Mouse (Mus musculus): Measurements from ENCODE around the gene Ezh1.

The Ezh1 gene

GRCm38 (mm10) chr11:101179306-101179705, 47.0 kb downstream of the Ezh1 start:
- DNase-seq: no peak

DNA sequence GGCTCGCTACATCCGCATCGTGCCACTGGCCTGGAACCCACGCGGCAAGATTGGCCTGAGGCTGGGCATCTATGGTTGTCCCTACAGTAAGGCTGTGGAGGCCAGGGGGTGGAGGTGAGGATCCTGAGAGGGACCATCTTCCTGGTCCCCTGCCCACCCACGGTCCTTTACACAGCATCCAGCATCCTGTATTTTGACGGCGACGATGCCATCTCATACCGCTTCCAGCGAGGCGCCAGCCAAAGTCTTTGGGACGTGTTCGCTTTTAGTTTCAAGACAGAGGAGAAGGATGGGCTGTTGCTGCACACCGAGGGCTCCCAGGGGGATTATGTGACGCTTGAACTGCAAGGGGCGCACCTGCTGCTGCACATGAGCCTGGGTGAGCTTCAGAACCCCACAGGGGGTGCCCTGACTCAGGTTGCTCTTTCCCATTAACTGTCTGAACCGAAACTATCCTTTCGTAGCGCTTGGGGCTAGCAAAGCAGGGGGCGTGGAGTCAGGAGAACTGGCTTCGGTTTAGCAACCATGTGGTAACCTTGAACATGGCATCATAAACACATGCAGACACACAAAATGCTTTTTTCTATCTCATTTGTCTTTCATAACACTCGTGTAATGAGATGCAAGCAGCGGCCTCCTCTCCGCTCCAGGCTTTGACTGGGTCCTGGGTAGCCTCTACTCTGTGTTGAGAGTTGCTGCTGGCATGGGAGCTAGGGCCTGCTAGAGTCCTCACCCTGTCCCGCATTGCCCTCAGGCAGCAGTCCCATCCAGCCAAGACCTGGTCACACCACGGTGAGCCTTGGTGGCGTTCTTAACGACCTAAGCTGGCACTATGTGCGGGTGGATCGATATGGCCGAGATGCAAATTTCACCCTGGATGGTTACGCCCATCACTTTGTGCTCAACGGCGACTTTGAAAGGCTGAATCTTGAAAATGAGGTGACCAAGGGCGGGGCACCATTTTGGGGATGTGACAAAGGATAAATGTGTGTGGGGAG, 47.9 kb downstream of the Ezh1 start:
- DNase-seq: no peak

DNA sequence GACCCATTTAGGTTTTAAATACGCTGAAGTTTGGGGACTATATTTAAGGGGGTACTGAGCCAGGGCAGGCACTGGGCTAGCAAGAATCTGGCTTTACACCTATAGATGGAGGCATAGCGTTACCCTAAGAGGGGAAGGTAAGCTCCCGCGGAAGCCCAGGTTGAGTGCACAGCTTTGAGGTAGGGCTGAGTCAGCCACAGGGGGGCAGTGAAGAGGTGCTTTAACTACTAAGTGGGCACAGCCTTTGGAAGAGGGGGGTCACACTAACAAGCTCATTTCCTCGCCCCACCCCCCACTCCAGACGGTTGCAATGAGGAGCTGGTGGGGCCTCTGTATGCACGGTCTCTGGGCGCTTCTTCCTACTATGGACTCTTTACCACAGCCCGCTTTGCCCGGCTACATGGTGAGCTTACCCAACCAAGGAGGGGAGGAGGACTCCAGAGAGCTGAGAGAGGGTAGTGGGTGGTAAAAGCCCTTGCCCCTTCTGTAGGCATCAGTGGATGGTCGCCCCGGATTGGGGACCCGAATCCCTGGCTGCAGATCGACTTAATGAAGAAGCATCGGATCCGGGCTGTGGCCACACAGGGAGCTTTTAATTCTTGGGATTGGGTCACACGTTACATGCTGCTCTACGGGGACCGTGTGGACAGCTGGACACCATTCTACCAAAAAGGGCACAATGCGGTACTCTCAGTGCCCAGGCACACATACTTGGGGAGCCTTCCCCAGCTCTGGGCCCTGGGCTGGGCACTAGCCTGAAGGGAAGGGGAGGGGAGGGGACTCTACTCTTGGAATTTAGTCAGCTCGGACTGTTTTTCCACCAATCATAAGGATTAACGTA, 49.1 kb downstream of the Ezh1 start:
- DNase-seq: peak; percentile 78 to 80

DNA sequence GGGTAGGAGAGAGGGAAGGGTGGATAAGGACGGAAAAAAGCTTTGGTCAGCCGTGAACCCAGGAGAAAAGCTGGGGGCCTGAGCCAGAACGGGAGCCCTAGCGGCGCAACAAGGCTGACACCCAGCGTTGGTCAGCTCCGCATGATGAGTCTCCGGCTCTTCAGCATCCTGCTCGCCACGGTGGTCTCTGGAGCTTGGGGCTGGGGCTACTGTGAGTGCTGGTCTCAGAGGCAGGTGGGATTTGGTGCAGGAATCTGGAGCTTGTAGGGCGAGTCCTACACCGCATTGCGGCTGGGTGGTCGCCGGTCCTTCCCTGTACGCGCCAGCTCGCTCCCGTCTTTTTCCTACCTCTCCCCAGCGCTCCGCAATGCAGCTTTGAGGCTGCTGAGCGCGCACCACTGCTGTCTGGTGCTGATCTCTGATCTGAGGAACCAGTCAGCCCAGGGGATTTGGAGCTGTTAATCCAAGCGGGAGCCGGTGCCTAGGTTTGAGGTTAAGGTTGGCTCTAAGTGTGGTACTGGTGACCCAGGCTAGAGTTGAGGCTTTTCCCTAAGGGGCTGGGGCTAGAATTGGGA, 50.1 kb downstream of the Ezh1 start:
- no peak for DNase-seq

DNA sequence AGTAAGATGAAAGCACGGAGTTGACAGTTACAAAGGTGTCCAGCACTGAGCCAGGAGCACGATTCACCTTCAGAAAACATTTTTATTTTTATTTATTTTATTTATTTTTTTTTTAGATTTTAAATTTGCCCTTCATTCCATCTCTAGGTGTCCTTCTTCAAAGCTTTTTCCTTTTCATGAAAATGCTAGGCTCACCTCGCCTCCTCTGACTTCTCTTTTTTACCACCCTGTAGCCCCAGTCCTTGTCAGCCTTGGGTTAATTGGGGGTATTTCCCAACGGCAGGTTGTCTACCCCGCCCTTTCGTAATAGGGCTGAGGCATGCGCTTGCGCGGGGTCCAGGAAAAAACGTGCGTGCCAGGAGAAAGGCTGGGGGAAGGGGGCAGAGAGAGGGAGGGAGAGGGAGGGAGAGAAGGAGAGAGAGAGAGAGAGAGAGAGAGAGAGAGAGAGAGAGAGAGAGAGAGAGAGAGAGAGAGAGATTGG, 50.6 kb downstream of the Ezh1 start:
- DNase-seq: no peak

- DNase-seq: no peak
These were observed 51.2 kb downstream of the Ezh1 start, which contains the start of gene Ccr10 for GRCm38 (mm10) chr11:101174851-101175628. Gene Ccr10, minus strand, starts transcription at chr11:101175443.

DNA sequence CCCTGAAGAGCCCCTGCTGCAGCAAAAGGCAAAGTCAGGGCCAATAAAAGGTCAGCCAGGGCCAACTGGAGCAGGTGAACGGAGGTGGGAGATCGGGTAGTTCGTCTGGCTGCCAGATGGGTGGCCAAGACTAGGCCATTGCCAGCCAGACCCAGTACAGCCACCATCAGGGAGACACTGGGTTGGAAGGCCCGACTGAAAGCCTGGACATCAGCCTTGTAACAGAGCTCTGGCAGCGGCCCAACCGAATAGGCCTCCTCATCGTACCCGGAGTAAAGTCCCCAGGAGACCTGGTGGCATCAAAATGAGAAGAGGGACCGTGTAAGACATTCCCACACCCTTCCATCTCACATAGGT, 51.9 kb downstream of the Ezh1 start:
- DNase-seq: no peak

- peak; percentile 77 to 81 for DNase-seq
These were observed 52.5 kb downstream of the Ezh1 start for GRCm38 (mm10) chr11:101173631-101174388.

DNA sequence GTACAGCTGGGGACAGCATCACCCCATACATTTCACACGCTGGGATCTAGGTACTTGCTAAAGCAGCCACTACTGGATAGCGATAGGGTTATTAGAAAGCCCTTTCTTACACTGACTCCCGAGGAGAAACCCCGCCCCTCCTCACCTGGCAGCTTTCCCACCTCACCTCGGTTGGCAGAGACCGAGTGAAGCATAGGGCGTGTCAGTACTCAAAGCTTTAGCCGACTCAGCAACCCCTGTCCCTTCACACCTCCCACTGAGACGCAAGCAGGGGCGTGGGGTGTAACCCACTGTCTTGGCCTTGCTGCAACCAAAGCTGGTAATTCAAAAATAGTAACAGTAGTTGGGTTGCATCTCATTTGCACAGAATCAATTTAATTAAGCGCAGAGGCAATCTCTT, 53.2 kb downstream of the Ezh1 start:
- DNase-seq: no peak

DNA sequence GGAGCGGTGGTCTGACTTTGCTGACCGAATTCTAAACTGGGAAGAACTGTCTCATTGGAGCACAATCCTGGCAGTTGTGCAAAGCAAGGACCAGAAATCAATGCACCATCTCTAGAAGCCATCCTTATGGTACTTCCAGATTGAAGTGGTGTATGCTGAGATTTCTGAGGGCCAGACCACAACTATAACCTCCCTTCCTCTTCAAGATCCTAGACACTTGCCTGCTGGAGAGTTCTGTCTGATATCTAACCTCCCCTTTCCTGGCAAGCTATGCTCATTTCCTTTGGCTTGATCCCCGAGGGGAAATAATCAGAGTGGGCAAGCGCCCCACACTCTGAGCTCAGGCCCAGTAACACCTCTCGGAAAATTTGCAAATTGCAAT, 53.8 kb downstream of the Ezh1 start:
- no peak for DNase-seq

DNA sequence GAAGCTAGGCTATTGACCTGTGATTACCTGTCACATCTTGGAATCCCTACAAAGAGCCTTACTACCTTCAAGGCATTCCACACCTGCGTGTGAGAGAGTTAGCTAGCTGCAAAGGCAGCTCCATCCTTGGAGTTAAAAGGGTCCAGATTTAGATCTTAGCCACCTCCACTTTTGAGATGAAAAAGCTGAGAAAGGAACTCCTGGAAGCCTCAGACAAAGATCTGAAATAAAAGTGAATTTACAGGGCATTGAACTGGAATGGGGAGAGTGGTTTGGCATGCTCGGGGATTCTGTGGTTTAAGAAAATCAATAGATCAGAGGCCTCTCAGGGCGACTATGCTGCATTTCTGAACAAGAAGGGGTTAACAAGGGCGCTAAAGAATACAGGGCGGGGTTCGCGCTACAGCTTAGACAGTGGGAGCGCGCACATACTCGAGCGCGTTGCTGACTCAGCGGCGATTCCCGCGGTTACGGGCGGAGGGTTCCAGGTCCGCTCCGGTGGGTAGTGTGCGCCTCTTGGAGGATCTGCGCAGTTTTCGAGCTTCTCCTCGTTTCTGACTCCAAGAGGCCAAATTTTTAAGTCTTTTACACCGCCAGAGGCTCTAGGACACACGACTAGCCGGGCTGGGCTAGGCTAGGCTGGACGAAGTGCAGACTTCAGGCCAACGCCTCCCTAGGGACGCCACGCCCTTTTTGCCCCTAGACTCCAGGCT, 54.4 kb downstream of the Ezh1 start:
- peak; percentile 28 to 43 for DNase-seq

DNA sequence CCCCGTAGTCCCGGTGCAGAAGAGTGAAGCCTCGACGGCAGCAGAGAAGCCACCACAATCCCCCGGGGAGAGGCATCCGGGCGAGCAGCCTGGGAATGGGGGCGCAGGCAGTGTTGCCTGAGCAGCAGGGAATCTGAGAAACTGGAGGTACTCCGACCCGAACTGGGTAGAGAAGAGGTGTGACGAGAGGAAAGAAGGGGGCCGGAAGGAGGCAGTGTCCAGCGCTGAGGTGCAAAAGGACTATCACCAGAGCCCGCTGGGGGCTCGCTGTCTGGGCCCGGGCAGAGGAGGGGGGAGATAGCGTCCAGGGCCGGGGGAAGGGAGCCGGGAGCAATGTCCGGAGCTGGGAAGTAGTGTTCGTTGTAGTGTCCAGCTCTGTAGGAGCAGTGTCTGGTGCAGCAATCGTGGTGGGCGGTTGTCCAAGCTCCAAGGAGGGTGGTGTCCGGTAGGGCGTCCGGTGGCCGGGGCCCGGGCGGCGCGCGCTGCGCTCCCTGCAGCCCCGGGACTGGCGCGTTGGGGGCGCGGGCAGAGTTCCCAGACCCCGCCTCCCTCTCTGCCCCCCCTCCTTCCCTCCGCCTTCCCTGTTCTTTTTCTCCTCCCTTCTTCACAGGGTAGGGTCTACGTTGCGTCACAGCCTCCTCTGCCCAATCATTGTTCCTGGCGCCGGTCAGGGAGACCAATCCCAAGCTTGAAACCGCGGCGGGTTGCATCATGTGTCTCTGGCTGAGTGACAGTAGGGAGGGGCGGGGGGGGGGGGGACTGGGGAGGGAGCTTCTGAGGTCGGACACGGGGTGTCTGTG, 55.3 kb downstream of the Ezh1 start, which contains the start of gene Plekhh3:
Gene Plekhh3, minus strand, starts transcription at position 541 of the 800 bp plus-strand sequence.
- DNase-seq: peak; percentile 76 to 91

DNA sequence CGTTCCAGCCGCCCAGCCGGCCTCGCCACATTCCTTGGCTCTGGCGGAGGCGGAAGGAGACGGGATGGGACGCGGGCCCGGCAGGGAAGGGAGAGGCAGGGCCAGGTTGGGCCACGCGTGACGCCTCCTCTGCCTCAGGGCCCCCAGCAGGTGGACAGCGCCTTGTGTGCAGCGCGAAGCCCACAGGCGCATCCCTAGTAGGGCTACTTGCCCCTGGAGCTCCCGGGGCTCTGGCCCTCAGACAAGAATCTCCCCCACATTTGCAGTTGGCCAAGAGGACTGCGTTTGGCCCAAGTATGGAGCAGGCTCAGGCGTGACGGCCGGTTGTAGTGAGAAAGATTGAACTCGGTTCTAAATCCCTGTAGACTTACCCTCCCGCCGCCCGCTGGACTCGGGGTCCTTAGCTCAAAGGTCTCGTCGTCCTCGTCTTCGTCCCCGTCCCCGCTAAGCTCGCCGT, 55.9 kb downstream of the Ezh1 start, which contains the start of gene Cntnap1:
Gene Cntnap1, plus strand, starts transcription at position 170 of the 457 bp plus-strand sequence.
- DNase-seq: no peak

DNA sequence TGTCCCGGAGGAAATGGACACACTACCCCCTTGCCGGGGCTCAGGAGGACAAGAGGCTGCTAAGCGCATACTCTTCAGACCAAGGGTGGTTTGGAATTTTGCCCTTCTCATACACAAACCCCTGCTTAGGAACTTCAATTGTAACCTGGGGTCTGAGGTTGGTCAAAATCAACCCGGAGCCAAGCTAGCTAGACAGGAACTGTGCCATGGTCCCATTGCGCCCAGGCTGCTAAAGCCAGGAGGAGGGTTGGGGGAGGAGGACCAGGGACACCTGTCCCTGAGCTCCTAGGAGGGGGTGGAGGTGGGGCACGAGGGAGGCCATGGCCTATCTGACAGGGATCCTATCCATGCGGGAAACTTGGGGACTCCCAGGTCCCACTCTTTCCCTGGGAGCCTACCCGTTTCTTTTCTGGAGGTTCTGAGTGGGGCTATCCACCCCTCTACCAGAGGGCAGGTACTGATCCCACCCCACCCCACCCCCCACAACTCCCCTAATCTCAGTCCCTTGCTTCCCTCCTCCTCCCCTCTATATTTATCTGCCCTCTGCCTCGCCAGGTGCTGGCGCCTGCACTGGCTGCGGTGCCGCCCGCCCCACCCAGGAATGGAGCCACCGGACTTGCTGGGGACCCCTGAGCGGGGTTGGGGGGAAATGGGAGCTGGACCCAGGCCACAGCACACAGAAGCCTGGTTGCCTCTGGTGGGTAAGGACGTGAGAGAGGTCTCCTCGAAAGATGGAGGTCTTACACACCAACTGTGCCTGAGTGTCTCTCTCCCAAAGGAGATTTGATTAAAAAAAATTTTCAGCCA, 56.8 kb downstream of the Ezh1 start:
- no peak for DNase-seq

- DNase-seq: no peak
These were observed 57.8 kb downstream of the Ezh1 start for GRCm38 (mm10) chr11:101168301-101168980.

DNA sequence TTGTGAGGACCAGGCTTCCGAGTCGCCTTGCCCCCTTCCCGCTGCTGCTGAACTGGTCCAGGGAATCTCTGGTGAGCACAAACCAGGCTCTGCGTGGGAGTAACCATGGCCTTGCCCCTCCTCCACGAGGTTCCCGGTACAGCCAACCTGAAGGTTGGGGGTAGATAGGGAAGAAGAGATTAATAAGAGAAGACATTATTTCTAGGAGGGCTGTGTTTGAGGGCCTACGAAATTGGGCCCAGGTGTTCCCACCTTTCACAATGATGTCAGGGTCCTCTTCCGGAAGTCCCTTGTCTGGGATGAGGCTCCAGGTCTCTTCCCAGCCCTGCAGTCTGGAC, 58.3 kb downstream of the Ezh1 start:
- no peak for DNase-seq

DNA sequence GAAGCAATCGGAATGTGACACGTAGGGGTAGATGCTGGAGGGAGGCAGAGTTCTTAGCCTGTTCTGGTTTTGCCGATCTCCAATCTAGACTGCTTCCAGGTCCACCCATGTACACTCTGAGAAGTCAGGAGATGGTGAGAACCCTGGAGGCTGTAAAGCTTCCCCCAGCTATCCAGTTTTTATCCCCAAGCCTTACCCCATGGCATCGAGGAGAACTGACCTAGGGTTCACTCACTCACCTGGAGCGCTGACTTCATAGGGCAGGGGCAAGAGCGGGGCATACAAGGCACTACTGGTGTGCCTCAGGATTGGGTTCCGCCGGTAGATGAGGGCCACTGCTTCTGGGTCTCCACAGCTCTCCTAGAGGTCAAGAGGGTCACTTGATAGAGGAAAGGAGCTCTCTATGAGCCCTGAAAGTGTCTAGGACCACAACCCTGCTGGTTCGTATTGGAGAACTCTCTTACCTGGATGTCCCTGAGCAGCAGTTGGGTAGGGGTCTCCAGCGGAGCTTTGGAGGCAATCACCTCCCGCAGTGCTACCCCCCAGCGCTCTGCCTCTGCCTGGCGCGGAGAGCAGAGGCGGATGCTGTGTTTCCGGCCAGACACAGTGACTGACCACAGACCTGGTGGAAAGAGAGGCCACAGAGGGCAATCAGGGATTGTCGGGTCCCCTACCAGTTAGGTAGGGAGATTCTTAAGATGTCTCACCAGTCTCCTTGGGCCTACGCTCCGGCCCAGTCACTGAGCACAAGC, 58.9 kb downstream of the Ezh1 start:
- no peak for DNase-seq

GRCm38 (mm10) chr11:101166357-101166756, 59.9 kb downstream of the Ezh1 start:
- DNase-seq: no peak
